9 mouse cellular contexts compared by ENCODE assay signal in the genomic region with DNA sequence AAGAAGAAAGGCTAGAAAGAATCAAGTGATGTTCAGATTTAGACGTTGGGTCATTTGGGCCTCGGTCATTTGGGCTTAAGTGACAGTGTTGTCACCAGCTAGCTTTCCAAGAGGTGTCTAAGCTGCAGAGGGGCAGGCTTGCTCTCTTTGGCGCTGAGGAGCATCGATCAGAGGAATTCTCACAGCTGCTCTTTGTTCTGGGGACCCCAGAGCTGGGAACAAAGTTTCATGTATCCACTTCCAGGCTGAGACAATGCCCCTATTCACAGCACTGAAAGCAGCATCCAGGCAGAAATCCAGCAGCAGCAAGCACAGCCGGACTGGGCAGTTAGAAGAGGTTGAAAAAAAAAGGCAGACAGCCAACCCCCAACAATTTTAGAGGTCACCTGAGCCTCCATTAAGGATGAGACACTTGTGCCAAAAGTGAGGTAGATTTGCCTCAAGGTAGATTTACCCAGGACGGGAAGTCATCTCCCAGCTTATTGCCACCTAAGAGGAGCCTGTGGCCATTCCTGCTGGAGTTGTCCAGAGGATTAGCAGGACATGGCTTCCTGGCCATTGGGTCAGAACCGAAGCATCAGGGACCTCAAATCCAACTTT.
A peak's percentile ranks its signal among the peaks of the same experiment; 100 is the strongest.
DNase-seq lines count a peak whose midpoint lies in the region; ATAC-seq and TF ChIP-seq lines count a peak whose summit lies in the region.
"Had no signal": no experiment of that assay in that cellular context is flagged by ENCODE, and none has a peak within 500 bp of the region (broad histone marks: within the 10 kb centered on the region; RNA-seq: fewer than 3 reads in every experiment).

No protein-coding gene starts in this region.

- WGBS in limb, embryonic 14.5 days = 44% methylated on average over 7 of the region's 7 CpGs

- H3K27me3 ChIP-seq in limb, embryonic 14.5 days (ENCODE audit: control insufficient read depth, insufficient read depth, low read length) = no peaks in the 10 kb centered on the region

- DNase-seq in brain, adult 2 months (ENCODE audit: low read depth, low spot score) = peak; percentile 89
- DNase-seq in embryo, embryonic 10.5 days (ENCODE audit: low spot score) = peak; percentile 75
- peak; percentile 16 to 30 for DNase-seq in frontal cortex, postnatal 36 days (ENCODE audit: low spot score in 2 of 2)
- peak; percentile 63 for DNase-seq in limb, embryonic 14.5 days (ENCODE audit: low spot score)
- no peak for DNase-seq in spleen, postnatal 4 days (ENCODE audit: low spot score in 2 of 2)
- no peak for DNase-seq in gastrocnemius, postnatal 4 days (ENCODE audit: low spot score in 2 of 2)
- no peak for DNase-seq in ovary, adult 18-20 months (ENCODE audit: low spot score)
- DNase-seq: gastrocnemius, postnatal 25 days had no signal

- no peaks in the 10 kb centered on the region for H3K36me3 ChIP-seq in limb, embryonic 14.5 days (ENCODE audit: control insufficient read depth, insufficient read depth, low read length)

- H3K4me3 ChIP-seq in limb, embryonic 14.5 days (replicated peaks; ENCODE audit: low read length) = no peak overlapping the region

- ATAC-seq in limb, embryonic 14.5 days (ENCODE audit: low FRiP score, low read depth) = 0 out of 2 replicates have a peak, but pooled peaks have one; percentile 37
- ATAC-seq in activated CD4-positive, CD25-positive, alpha-beta regulatory T cell, adult 4 months = no peak

- no peak overlapping the region for H3K9ac ChIP-seq in limb, embryonic 14.5 days (ENCODE audit: low read depth, low read length, severe bottlenecking)

- H3K27ac ChIP-seq in limb, embryonic 14.5 days (replicated peaks; ENCODE audit: low read depth, low read length) = peak overlapping the region; percentile 11

- H3K4me1 ChIP-seq in limb, embryonic 14.5 days (ENCODE audit: control insufficient read depth, insufficient read depth, low read length) = peaks cover 12% of the 10 kb centered on the region

- TF ChIP-seq POLR2A in limb, embryonic 14.5 days (IDR thresholded peaks at IDR 0.05; ENCODE audit: borderline replicate concordance, extremely low read depth, insufficient read depth, insufficient read length) = no peak

- H3K9me3 ChIP-seq in limb, embryonic 14.5 days (ENCODE audit: control insufficient read depth, low read length) = no peaks in the 10 kb centered on the region

- H3K4me2 ChIP-seq in limb, embryonic 14.5 days (replicated peaks; ENCODE audit: low read depth, low read length, severe bottlenecking) = no peak overlapping the region

Comparison
In these comparisons a context has a peak if more than half of its experiments do, and no peak if none do; other contexts are left out.
1. DNase-seq: peak in brain, adult 2 months (single experiment), embryo, embryonic 10.5 days (single experiment), frontal cortex, postnatal 36 days (2 of 2) and limb, embryonic 14.5 days (single experiment); none in spleen, postnatal 4 days (0 of 2), gastrocnemius, postnatal 4 days (0 of 2) and ovary, adult 18-20 months (single experiment).